Mouse (Mus musculus): ENCODE results near the gene Fancf.

DNA sequence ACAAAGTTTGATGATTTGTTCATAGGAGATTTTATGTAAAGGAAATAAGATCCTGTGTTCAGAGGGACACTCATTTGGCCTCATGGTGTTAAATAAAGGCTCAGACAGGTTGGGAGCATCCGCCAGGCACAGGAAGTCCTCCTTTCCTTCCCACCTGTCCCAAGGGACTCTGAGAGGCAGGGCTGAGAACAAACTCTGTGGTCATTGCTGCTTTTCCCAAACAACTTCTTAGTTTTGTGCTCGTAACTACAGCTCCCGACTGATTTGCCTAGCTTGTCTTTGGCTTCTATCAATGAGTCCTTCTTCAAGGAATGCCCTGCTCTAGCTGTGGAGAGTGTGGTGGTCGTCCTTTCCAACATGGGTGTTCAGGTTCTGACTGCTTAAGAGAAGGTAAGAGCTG lies 18.1 kb upstream of the Fancf start:
- no peak for TF ChIP-seq CTCF (IDR thresholded peaks at IDR 0.05; ENCODE audit: low read depth)
- no peak for TF ChIP-seq EP300 (optimal IDR thresholded peaks at IDR 0.05)
